Mouse (Mus musculus) kidney, embryonic 16.5 days (tissue): Measurements from ENCODE around the gene Ugt3a1. TPM values are rescaled to one million over a fixed set of nuclear protein-coding genes. Genes with fewer than 3 reads are reported as not detected.

Source experiments
- ATAC-seq: fragments of 200-750 bp; cut with Nextera tagmentation; 2 replicates; pipeline ENCODE4 v1.8.0; 2017; ENCODE audit warnings: moderate TSS enrichment; ENCODE audit not compliant: low FRiP score, low TSS enrichment
- H3K27ac ChIP-seq: fragments of 300-500 bp; sonication (generic); 2 replicates; pipeline ENCODE4 v1.5.1; 2014; ENCODE audit warnings: low read length
- H3K27me3 ChIP-seq: fragments of 300-500 bp; sonication (generic); 2 replicates; pipeline ENCODE4 v1.6.1; 2014; ENCODE audit warnings: low read length, control low read depth, mixed read lengths; ENCODE audit not compliant: insufficient read depth
- H3K36me3 ChIP-seq: fragments of 300-500 bp; sonication (generic); 2 replicates; pipeline ENCODE4 v1.6.1; 2014; ENCODE audit warnings: low read length, control low read depth, mixed read lengths; ENCODE audit not compliant: insufficient read depth
- H3K4me1 ChIP-seq: fragments of 300-500 bp; sonication (generic); 2 replicates; pipeline ENCODE4 v1.6.1; 2014; ENCODE audit warnings: low read length, control low read depth, mixed read lengths; ENCODE audit not compliant: insufficient read depth
- H3K4me2 ChIP-seq: fragments of 300-500 bp; sonication (generic); replicated peaks from 2 replicates; pipeline ENCODE4 v1.6.1; 2014; ENCODE audit warnings: low read depth, low read length
- H3K4me3 ChIP-seq: fragments of 300-500 bp; sonication (generic); 2 replicates; pipeline ENCODE4 v1.5.1; 2014; ENCODE audit warnings: mild to moderate bottlenecking, low read length
- H3K9ac ChIP-seq: fragments of 300-500 bp; sonication (generic); replicated peaks from 2 replicates; pipeline ENCODE4 v1.6.1; 2014; ENCODE audit warnings: low read length
- H3K9me3 ChIP-seq: fragments of 300-500 bp; sonication (generic); 2 replicates; pipeline ENCODE4 v1.6.1; 2016; ENCODE audit warnings: low read length, control low read depth
- WGBS: fragments of 180-500 bp; shearing (Covaris S2); extraction: QIAGEN DNeasy Blood & Tissue Kit; methylation state at CpG from one replicate; pipeline ENCODE4 v1.1.7; 2014; 5-methylcytosine and 5-hydroxymethylcytosine counted together
- polyA plus RNA-seq: library from polyadenylated mRNA; unstranded; fragments of >200 nt; fragmentation: Nextera tagmentation; extraction: Ambion mirVana; gene quantifications from 2 replicates; pipeline ENCODE4 v1.2.1, GENCODE M21; 2015

The Ugt3a1 gene
- polyA plus RNA-seq, 1 experiment from 2014 or later, result 0.49 TPM

- no peak overlapping the region for H3K4me3 ChIP-seq
- ATAC-seq, result no peak
- H3K4me1 ChIP-seq, result no peaks in the 10 kb centered on the region
- no peak overlapping the region for H3K4me2 ChIP-seq
- no peaks in the 10 kb centered on the region for H3K9me3 ChIP-seq
- no peak overlapping the region for H3K9ac ChIP-seq
- H3K36me3 ChIP-seq, result no peaks in the 10 kb centered on the region
- 81% methylated on average over 8 of the region's 8 CpGs for WGBS
- H3K27me3 ChIP-seq, result no peaks in the 10 kb centered on the region
- H3K27ac ChIP-seq, result no peak overlapping the region
These were observed 29.4 kb downstream of the Ugt3a1 start for GRCm38 (mm10) chr15:9305978-9306692.

DNA sequence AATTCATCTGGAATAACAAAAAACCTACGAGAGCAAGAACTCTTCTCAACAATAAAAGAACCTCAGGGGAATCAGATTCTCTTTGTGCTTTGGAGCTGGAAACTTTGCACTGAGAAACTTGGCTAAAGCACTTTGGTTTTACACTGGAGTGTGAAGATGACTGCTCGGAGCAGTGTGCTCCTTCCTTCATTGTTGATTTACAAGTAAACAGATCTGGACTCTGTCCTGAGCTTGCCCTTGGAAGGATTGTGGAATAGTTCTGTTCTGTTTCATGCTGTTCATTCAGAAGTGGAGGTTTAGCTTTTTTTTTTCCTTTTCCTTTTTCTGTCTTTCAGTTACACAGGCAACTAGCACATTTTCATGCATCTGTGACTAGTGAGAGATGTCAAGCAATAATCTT lies 57.9 kb downstream of the Ugt3a1 start:
- ATAC-seq, result no peak
- no peak overlapping the region for H3K27ac ChIP-seq
- no peak overlapping the region for H3K4me3 ChIP-seq
- 66% methylated on average over 2 of the region's 2 CpGs for WGBS
- no peaks in the 10 kb centered on the region for H3K9me3 ChIP-seq
- no peaks in the 10 kb centered on the region for H3K4me1 ChIP-seq
- H3K4me2 ChIP-seq, result no peak overlapping the region
- H3K36me3 ChIP-seq, result no peaks in the 10 kb centered on the region
- no peak overlapping the region for H3K9ac ChIP-seq
- no peaks in the 10 kb centered on the region for H3K27me3 ChIP-seq

DNA sequence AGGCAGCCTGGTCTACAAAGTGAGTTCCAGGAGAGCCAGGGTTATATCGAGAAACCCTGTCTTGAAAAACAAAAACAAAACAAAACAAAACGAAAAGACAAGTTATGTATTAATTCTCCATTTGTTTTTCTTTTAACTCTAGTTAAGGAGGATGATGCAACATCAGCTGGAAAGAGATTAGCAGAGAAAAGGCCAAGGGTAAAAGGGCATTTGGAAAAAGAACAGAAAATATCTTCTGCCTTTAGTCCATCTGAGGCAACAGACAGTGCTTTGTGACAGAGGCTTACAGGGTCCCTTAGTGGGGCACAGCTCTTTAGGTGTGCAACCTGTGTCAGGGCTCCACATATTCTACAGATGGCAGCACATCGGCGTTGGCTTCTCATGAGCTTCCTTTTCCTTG lies 58.7 kb downstream of the Ugt3a1 start, which contains the start of gene Ugt3a2:
Ugt3a2 (plus strand) TSS at position 210 of the 400 bp plus-strand sequence.
- Histone ChIP-seq H3K9me3 (no peaks in the 10 kb centered on the region), H3K4me3 (no peak within 1 kb of the TSS), H3K4me1 (no peaks in the 10 kb centered on the region), H3K27ac (no peak within 1 kb of the TSS), H3K4me2 (no peak within 1 kb of the TSS), H3K36me3 (no peaks in the 10 kb centered on the region), H3K27me3 (no peaks in the 10 kb centered on the region), H3K9ac (no peak within 1 kb of the TSS)
- ATAC-seq, result no peak
- WGBS, result 80% methylated on average over 4 of the region's 4 CpGs

DNA sequence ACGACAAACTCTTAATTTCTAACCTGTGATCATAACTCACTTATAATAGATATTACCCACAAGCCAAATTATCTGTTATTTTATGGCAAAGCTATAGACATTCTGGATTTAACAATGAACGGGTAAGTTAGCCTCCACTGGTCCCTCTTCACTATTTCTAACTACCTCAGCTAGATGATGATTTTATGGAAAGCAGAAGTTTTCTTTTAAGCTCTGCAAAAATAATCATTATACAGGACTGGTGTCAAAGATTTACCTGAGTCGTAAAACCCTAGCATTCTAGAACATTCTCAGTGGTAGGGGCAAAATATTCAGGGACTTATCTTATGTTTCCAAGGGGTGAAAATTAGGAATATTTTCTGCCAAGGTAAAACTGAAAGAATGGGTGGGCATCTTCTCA lies 59.9 kb downstream of the Ugt3a1 start:
- no peak overlapping the region for H3K4me3 ChIP-seq
- H3K27me3 ChIP-seq, result no peaks in the 10 kb centered on the region
- H3K4me1 ChIP-seq, result no peaks in the 10 kb centered on the region
- WGBS, result 89% methylated on average over 3 of the region's 3 CpGs
- no peak overlapping the region for H3K9ac ChIP-seq
- H3K4me2 ChIP-seq, result no peak overlapping the region
- H3K36me3 ChIP-seq, result no peaks in the 10 kb centered on the region
- H3K9me3 ChIP-seq, result no peaks in the 10 kb centered on the region
- no peak overlapping the region for H3K27ac ChIP-seq
- ATAC-seq, result no peak

GRCm38 (mm10) chr15:9337021-9337420 lies 60.3 kb downstream of the Ugt3a1 start:
- H3K4me2 ChIP-seq, result no peak overlapping the region
- ATAC-seq, result no peak
- H3K9me3 ChIP-seq, result no peaks in the 10 kb centered on the region
- H3K27me3 ChIP-seq, result no peaks in the 10 kb centered on the region
- 82% methylated on average over 3 of the region's 3 CpGs for WGBS
- no peaks in the 10 kb centered on the region for H3K36me3 ChIP-seq
- H3K4me1 ChIP-seq, result no peaks in the 10 kb centered on the region
- no peak overlapping the region for H3K9ac ChIP-seq
- no peak overlapping the region for H3K4me3 ChIP-seq
- no peak overlapping the region for H3K27ac ChIP-seq

GRCm38 (mm10) chr15:9348739-9349138 lies 72.1 kb downstream of the Ugt3a1 start:
- Histone ChIP-seq H3K9me3 (no peaks in the 10 kb centered on the region), H3K9ac (no peak overlapping the region), H3K27me3 (no peaks in the 10 kb centered on the region), H3K36me3 (no peaks in the 10 kb centered on the region), H3K4me2 (no peak overlapping the region), H3K27ac (no peak overlapping the region), H3K4me3 (no peak overlapping the region), H3K4me1 (no peaks in the 10 kb centered on the region)
- ATAC-seq, result no peak
- 50% methylated on average over 3 of the region's 3 CpGs for WGBS

DNA sequence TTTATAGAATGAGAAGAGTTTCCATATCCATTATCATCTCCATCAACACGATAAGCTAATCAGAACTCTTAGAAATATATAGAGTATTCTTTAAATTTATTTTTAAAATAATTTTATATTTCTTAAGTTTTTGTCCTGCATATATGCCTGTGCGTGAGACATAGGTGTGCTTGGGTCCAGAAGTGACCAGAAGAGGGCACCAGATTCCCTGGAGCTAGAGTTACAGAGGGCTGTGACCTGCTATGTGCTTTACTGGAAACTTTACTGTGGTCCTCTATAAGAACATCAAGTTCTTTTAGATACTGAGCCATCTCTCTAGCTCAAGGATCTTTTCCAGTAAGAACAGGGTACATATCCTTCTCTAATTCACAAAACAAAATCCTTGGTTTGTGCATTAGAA lies 86.1 kb downstream of the Ugt3a1 start:
- no peaks in the 10 kb centered on the region for H3K9me3 ChIP-seq
- 66% methylated on average over 2 of the region's 2 CpGs for WGBS
- H3K27ac ChIP-seq, result no peak overlapping the region
- H3K9ac ChIP-seq, result no peak overlapping the region
- H3K4me1 ChIP-seq, result no peaks in the 10 kb centered on the region
- no peak for ATAC-seq
- no peaks in the 10 kb centered on the region for H3K27me3 ChIP-seq
- no peak overlapping the region for H3K4me3 ChIP-seq
- H3K4me2 ChIP-seq, result no peak overlapping the region
- no peaks in the 10 kb centered on the region for H3K36me3 ChIP-seq

Other genes starting within 250 kb of the Ugt3a1 start
- gene Nadk2, start 205.6 kb upstream of the Ugt3a1 start, polyA plus RNA-seq, result 23.8 and 26.4 TPM in 2 replicates
- 3.1 and 3.7 TPM in 2 replicates for gene Lmbrd2, start 136.3 kb upstream of the Ugt3a1 start, polyA plus RNA-seq
- 74.8 and 77.6 TPM in 2 replicates for gene Skp2, start 121.5 kb upstream of the Ugt3a1 start, polyA plus RNA-seq
- gene Ugt3a2, start 58.7 kb downstream of the Ugt3a1 start, polyA plus RNA-seq, result 1.1 and 2.9 TPM in 2 replicates
- gene Capsl, start 159.1 kb downstream of the Ugt3a1 start, polyA plus RNA-seq, result 1.3 and 1.6 TPM in 2 replicates